Mouse (Mus musculus): ENCODE data around the gene Psmb3.

Psmb3 gene

DNA sequence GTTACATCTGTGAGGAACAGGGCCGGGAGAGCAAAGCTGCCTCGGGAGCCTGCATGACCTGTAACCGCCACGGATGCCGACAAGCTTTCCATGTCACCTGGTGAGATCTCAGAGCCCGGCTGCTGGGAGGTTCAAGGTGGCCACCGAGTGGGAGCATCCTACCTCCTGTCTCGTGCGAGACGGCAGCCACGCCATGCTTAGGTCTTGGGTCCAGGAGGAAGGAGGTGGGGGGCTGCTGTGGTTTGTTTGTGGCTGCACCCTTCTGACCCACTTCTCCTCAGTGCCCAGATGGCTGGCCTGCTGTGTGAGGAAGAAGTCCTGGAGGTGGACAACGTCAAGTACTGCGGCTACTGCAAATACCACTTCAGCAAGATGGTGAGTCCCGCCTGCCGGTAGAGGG, 36.4 kb upstream of the Psmb3 start:
- in situ Hi-C loops (cut with MboI; ENCODE audit: unreplicated experiment in 2 of 2), result no loop called here

DNA sequence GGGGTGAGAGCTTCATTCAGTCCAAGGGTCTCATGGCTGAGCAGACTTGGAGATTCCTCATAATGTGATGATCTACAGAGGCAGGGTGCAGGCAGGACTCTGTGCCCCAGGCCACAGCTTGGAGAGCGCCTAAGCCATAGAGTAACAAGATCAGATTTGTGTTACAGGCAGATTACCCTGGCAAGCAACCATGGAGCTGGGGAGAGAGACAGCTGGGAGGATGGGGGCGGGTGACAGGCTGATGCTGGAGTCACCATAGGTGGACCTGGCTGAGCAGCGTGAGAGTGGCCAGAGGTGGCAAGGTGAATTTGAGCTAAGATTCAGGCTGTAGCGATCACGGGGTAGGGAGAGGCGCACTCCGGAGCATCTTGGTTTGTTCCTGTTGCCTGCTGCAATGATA, 35.0 kb upstream of the Psmb3 start:
- in situ Hi-C loops (cut with MboI; ENCODE audit: unreplicated experiment in 2 of 2), result no loop called here

GRCm38 (mm10) chr11:97669268-97669667, 33.9 kb upstream of the Psmb3 start:
- in situ Hi-C loops (cut with MboI; ENCODE audit: unreplicated experiment in 2 of 2), result no loop called here

DNA sequence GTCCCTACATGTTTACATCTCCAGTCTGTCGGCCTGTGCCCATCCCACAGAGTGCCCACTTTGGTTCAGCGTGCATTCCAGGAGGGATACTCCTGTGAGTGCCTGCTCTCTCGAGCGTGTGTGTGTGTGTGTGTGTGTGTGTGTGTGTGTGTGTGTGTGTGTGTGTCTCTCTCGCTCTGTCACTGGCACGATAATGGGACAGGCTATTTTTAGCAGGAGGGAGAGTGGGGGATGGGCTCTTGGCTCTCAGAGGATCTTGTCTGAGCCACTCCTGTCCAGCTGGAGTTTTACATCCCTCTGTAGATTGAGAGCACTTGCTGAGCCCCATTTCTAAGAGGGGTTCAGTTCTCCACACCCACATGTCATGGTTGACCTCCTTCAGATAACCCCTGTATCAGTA, 33.4 kb upstream of the Psmb3 start:
- in situ Hi-C loops (cut with MboI; ENCODE audit: unreplicated experiment in 2 of 2), result no loop called here

GRCm38 (mm10) chr11:97670234-97671176, 32.7 kb upstream of the Psmb3 start:
- in situ Hi-C loops (cut with MboI; ENCODE audit: unreplicated experiment in 2 of 2), result no loop called here

DNA sequence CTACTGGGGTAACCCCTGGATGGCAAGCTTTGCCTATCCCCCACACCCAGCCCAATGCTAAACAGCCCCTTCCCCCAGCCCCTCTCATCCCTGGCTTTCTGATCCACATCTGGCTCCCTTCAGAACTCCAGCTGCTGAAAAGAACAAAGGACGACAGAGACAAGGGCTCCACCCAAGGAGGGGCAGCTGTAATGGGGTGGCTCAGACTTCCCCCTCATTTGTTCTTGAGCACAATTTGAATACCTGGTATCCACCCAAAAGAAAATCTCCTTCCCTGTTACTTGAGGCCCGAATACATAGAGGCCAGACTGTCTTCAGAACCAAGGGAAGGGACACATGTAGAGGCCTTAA, 32.0 kb upstream of the Psmb3 start:
- in situ Hi-C loops (cut with MboI; ENCODE audit: unreplicated experiment in 2 of 2), result no loop called here

- in situ Hi-C loops (cut with MboI; ENCODE audit: unreplicated experiment in 2 of 2), result no loop called here
Observed at GRCm38 (mm10) chr11:97673148-97673547, 30.1 kb upstream of the Psmb3 start.

DNA sequence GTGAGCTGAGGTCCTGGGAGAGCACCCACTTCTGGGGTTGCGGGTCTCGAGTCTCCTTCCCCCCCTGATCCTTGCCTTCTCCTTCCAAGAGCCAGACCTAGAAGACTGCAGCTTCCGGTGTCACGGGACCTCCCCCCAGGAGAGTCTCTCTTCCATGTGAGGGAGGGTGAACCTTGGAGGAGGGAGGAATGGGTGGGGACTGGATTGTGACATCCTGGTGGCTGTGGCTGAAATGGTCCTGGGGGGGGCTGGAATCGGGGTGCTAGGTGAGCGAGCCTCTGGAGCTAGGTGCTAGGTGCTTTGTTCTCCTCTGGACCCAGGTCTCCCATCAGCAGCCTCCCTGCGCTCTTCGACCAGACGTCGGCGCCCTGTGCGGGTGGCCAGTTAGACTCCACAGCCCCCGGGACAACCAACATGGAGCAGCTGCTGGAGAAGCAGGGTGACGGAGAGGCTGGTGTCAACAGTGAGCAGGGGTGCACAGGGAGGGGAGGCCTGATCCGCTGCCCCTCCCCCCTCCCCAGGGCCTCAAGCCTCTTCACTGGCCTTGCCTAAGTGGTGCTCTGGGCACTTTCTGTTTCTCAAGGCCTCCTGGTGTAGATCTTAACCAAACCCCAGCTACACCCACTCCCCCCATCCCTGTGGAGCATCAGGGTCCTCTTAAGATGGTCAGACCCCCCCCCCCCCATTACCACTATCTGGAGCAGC, 27.0 kb upstream of the Psmb3 start:
- in situ Hi-C loops (cut with MboI; ENCODE audit: unreplicated experiment in 2 of 2), result no loop called here

DNA sequence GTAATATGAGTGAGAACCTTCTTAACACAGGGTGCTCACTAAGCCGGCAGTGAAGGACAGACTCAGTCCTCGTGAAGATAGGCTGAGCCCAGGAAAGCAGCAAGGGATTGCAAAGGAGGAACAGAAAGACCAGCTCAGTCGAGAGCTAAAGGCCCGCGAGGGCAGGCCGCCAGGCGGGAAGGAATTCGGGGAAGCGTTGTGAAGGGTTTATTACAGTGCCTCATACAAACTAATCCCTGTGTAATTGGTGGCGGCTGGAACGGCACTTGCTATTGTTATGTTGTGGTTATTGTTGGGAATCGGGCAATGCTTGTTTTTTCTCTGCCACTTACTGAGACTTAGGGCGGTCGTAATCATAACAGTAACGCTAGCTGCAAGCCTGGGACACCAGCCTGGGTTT, 25.8 kb upstream of the Psmb3 start:
- in situ Hi-C loops (cut with MboI; ENCODE audit: unreplicated experiment in 2 of 2), result no loop called here

- in situ Hi-C loops (cut with MboI; ENCODE audit: unreplicated experiment in 2 of 2), result no loop called here
Observed at GRCm38 (mm10) chr11:97677842-97678241, 25.4 kb upstream of the Psmb3 start.

DNA sequence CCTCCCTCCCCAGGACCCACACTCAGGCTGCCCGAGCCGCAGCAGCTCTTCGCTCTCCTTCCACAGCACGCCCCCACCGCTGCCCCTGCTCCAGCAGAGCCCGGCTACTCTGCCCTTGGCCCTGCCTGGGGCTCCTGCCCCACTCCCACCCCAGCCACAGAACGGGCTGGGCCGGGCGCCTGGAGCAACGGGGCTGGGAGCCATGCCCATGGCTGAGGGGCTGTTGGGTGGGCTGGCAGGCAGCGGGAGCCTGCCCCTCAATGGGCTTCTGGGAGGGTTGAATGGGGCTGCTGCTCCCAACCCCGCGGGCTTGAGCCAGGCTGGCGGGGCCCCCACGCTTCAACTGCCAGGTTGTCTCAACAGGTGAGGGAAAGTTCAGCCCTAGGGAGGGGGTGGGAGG, 24.9 kb upstream of the Psmb3 start:
- in situ Hi-C loops (cut with MboI; ENCODE audit: unreplicated experiment in 2 of 2), result no loop called here

- in situ Hi-C loops (cut with MboI; ENCODE audit: unreplicated experiment in 2 of 2), result no loop called here
Observed at GRCm38 (mm10) chr11:97680430-97680829, 22.8 kb upstream of the Psmb3 start.

DNA sequence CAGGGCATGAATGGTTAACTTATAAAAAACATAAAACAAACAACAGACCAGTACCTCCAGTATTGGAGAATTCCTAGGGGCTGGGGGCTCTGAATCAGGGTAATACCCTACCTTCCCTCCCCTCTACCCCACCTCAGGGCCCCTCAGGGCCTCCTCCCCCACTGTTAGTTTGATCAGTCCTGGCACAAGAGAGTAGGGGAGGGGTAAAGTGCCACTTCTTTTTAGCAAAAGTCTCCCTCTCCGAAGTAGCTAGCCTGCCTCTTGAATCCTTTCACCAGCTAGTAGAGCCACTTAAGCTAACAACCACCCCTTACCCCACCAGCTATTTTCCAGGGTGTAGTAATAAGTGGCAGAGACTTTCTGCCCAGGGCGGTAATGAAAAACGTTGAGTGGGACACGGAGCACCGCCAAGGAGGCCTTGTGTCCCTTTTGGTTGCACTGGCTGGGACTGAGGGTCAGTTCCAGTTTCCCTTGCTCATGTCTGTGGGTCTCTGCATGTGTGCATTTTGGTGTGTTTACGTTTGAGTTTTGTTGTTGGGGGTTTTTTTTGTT, 20.6 kb upstream of the Psmb3 start:
- in situ Hi-C loops (cut with MboI; ENCODE audit: unreplicated experiment in 2 of 2), result no loop called here

GRCm38 (mm10) chr11:97684063-97684680, 19.0 kb upstream of the Psmb3 start:
- in situ Hi-C loops (cut with MboI; ENCODE audit: unreplicated experiment in 2 of 2), result no loop called here

- in situ Hi-C loops (cut with MboI; ENCODE audit: unreplicated experiment in 2 of 2), result no loop called here
Observed at GRCm38 (mm10) chr11:97684766-97685165, 18.4 kb upstream of the Psmb3 start.

GRCm38 (mm10) chr11:97685613-97686321, 17.4 kb upstream of the Psmb3 start, which contains the start of gene Cisd3:
Gene Cisd3 (plus strand): TSS chr11:97685826.
- in situ Hi-C loops (cut with MboI; ENCODE audit: unreplicated experiment in 2 of 2), result no loop called here

DNA sequence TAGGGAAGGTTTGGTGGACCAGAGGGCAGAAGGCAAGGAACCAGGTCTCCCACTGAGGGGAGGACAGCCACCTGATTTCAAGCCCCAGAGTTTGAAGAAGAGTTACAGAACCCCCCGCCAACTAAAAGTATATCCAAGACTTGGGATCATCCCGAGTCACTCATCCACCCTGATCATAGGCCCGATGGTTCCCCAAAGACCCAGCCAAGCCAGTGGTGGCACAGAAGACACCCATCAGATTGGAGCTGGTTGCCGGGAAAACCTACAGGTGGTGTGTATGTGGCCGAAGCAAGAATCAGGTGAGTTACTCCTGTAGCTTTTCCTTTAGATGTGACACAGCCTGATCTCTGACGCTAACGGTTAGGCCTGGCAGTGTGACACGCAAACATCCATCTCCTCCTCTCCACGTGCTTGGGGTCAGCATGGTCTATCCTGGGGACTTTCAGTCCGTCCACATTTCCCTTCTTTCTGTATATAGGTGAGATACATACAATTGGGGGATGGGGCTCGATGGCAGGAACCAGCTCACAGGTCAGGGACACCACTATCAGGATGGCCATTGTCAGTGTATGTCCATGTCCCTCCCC, 16.8 kb upstream of the Psmb3 start:
- in situ Hi-C loops (cut with MboI; ENCODE audit: unreplicated experiment in 2 of 2), result no loop called here

DNA sequence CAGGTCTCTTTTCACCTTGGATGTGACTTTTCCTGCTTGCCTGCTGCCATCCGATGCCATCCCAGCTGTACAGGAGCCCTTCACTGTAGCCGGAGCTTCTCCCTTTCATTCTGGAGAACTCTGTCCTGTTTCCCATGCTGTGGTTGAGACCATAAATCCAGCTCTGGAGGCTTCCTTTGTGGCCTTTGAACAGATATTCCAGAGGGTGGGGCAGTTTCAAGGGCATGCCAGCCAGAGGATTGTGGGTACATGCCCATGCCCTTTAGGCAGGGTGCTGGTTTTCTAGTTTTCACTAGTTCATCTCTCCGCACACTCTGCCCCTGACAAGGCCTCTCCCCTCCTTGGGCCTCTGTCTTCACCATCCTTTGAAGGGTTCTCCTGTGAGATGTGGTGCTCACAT, 16.1 kb upstream of the Psmb3 start:
- in situ Hi-C loops (cut with MboI; ENCODE audit: unreplicated experiment in 2 of 2), result no loop called here

DNA sequence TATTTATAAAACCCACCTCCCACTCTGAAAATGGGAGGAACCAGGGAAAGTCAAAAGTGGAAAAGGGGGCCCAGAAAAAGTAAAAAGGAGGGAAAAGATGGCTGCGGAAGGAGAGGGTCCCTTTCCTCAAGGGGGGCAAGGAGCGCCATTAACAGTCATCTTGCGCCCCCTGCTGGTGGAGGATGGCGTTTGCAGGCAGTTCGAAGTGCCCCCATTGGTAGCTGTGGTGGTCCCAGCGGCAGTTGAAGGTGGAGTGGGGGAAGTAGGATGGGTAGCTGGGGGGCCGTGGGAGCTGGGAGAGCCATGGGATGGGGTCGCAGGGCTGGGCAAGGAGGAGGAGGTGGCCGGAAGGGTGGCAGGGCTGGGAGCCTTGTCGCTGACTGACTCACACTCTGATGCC, 13.3 kb upstream of the Psmb3 start:
- in situ Hi-C loops (cut with MboI; ENCODE audit: unreplicated experiment in 2 of 2), result loop anchor here (5.0 to 10.0 kb wide), 2 partner anchors 58 to 215 kb away; no protein-coding TSS in a partner anchor

DNA sequence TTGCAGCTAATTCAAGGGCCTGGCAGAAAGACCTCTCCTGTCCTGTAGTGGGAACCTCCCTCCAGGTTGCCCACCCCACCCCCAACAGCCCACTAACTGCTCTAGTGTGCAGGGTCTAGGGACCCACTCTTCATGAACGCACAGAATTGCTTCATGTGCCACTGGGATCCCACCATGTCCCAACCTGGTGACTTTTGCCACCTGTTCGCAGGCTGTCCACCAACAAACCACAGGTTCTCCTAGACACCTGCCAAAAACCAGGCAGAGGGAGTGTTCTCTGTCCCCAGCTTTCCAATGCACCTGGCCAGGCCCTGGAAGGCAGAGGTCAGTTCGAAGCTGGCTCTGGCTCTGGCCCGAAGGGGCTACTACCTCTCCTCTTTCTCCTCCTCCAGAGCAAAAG, 8.8 kb upstream of the Psmb3 start:
- in situ Hi-C loops (cut with MboI; ENCODE audit: unreplicated experiment in 2 of 2), result loop anchor here (5.0 to 10.0 kb wide), 2 partner anchors 62 to 220 kb away; no protein-coding TSS in a partner anchor
